Mouse (Mus musculus): ENCODE results near the gene Kcnab2. TPM values are rescaled to one million over a fixed set of nuclear protein-coding genes. Genes with fewer than 3 reads are reported as not detected.

The Kcnab2 gene
- polyA plus RNA-seq, 1 experiment from 2014 or later: 19.3 TPM

GRCm38 (mm10) chr4:152447731-152448665 is 29.7 kb downstream of the Kcnab2 start:
- H3K4me3 ChIP-seq: no peak overlapping the region
- H3K27ac ChIP-seq: no peak overlapping the region
- no peak overlapping the region for H3K4me2 ChIP-seq (replicated peaks)
- H3K4me1 ChIP-seq: peaks cover 3% of the 10 kb centered on the region
- ATAC-seq (ENCODE audit: low FRiP score): no peak
- WGBS: 79% methylated on average over 22 of the region's 22 CpGs
- no peaks in the 10 kb centered on the region for H3K36me3 ChIP-seq
- H3K27me3 ChIP-seq: no peaks in the 10 kb centered on the region
- H3K9ac ChIP-seq: no peak overlapping the region
- no peaks in the 10 kb centered on the region for H3K9me3 ChIP-seq (replicated peaks)

- Histone ChIP-seq H3K9ac (no peak overlapping the region), H3K4me3 (no peak overlapping the region), H3K9me3 (replicated peaks) (no peaks in the 10 kb centered on the region), H3K36me3 (no peaks in the 10 kb centered on the region), H3K4me2 (replicated peaks) (no peak overlapping the region), H3K4me1 (0 out of 2 replicates have a peak, but pooled peaks cover 4% of the 10 kb centered on the region), H3K27me3 (no peaks in the 10 kb centered on the region), H3K27ac (no peak overlapping the region)
- ATAC-seq (ENCODE audit: low FRiP score): no peak
- 85% methylated on average over 10 of the region's 10 CpGs for WGBS
Observed at GRCm38 (mm10) chr4:152446178-152446577, 31.5 kb downstream of the Kcnab2 start.

GRCm38 (mm10) chr4:152441536-152441935 is 36.1 kb downstream of the Kcnab2 start:
- 39% methylated on average over 9 of the region's 9 CpGs for WGBS
- no peak overlapping the region for H3K4me3 ChIP-seq
- H3K9ac ChIP-seq: no peak overlapping the region
- H3K27me3 ChIP-seq: no peaks in the 10 kb centered on the region; the same call in 1 of the 2 replicates
- H3K36me3 ChIP-seq: no peaks in the 10 kb centered on the region
- 0 out of 2 replicates have a peak, but pooled peaks cover 6% of the 10 kb centered on the region for H3K4me1 ChIP-seq
- no peak overlapping the region for H3K27ac ChIP-seq
- no peak for ATAC-seq (ENCODE audit: low FRiP score)
- H3K9me3 ChIP-seq (replicated peaks): no peaks in the 10 kb centered on the region
- H3K4me2 ChIP-seq (replicated peaks): no peak overlapping the region

GRCm38 (mm10) chr4:152440882-152441281 is 36.8 kb downstream of the Kcnab2 start:
- no peaks in the 10 kb centered on the region; the same call in none of the 2 replicates for H3K27me3 ChIP-seq
- no peak overlapping the region for H3K9ac ChIP-seq
- H3K36me3 ChIP-seq: no peaks in the 10 kb centered on the region
- 58% methylated on average over 9 of the region's 9 CpGs for WGBS
- ATAC-seq (ENCODE audit: low FRiP score): no peak
- H3K4me2 ChIP-seq (replicated peaks): no peak overlapping the region
- 0 out of 2 replicates have a peak, but pooled peaks cover 6% of the 10 kb centered on the region for H3K4me1 ChIP-seq
- no peak overlapping the region for H3K4me3 ChIP-seq
- H3K9me3 ChIP-seq (replicated peaks): no peaks in the 10 kb centered on the region
- H3K27ac ChIP-seq: no peak overlapping the region

- H3K4me2 ChIP-seq (replicated peaks): peak overlapping the region; percentile 51
- no peak overlapping the region for H3K27ac ChIP-seq
- peak overlapping the region; percentile 22 for H3K4me3 ChIP-seq
- 14% methylated on average over 10 of the region's 10 CpGs for whole genome bisulfite sequencing
- H3K4me1 ChIP-seq: peaks cover 9% of the 10 kb centered on the region; the same call in 1 of the 2 replicates
- peaks cover 14% of the 10 kb centered on the region for H3K27me3 ChIP-seq
- H3K36me3 ChIP-seq: no peaks in the 10 kb centered on the region
- H3K9ac ChIP-seq: no peak overlapping the region
- H3K9me3 ChIP-seq (replicated peaks): no peaks in the 10 kb centered on the region
- ATAC-seq (ENCODE audit: low FRiP score): peak; percentile 79
Observed at GRCm38 (mm10) chr4:152435255-152435654, 42.4 kb downstream of the Kcnab2 start.

GRCm38 (mm10) chr4:152434836-152435235 is 42.8 kb downstream of the Kcnab2 start:
- Histone ChIP-seq H3K9me3 (replicated peaks) (no peaks in the 10 kb centered on the region), H3K4me2 (replicated peaks) (peak overlapping the region; percentile 51), H3K27ac (no peak overlapping the region), H3K27me3 (peaks cover 14% of the 10 kb centered on the region; the same call in 1 of the 2 replicates), H3K36me3 (no peaks in the 10 kb centered on the region), H3K4me3 (peak overlapping the region; percentile 22), H3K4me1 (peaks cover 7% of the 10 kb centered on the region; the same call in 1 of the 2 replicates), H3K9ac (no peak overlapping the region)
- under 1% methylated on average over 9 of the region's 9 CpGs for WGBS
- peak; percentile 92 for ATAC-seq (ENCODE audit: low FRiP score)

- H3K4me1 ChIP-seq: peaks cover 9% of the 10 kb centered on the region; the same call in 1 of the 2 replicates
- no peak overlapping the region for H3K4me2 ChIP-seq (replicated peaks)
- H3K4me3 ChIP-seq: no peak overlapping the region
- no peak overlapping the region for H3K27ac ChIP-seq
- no peaks in the 10 kb centered on the region for H3K36me3 ChIP-seq
- H3K9ac ChIP-seq: no peak overlapping the region
- ATAC-seq (ENCODE audit: low FRiP score): no peak
- H3K27me3 ChIP-seq: peaks cover 14% of the 10 kb centered on the region; the same call in 1 of the 2 replicates
- H3K9me3 ChIP-seq (replicated peaks): no peaks in the 10 kb centered on the region
- WGBS: 59% methylated on average over 5 of the region's 5 CpGs
Observed at GRCm38 (mm10) chr4:152432308-152432707, 45.4 kb downstream of the Kcnab2 start.

- no peak overlapping the region for H3K27ac ChIP-seq
- 0 out of 2 replicates have a peak, but pooled peaks cover 2% of the 10 kb centered on the region for H3K4me1 ChIP-seq
- H3K4me2 ChIP-seq (replicated peaks): no peak overlapping the region
- H3K27me3 ChIP-seq: 0 out of 2 replicates have a peak, but pooled peaks cover 5% of the 10 kb centered on the region
- H3K9ac ChIP-seq: no peak overlapping the region
- H3K36me3 ChIP-seq: no peaks in the 10 kb centered on the region
- no peak overlapping the region for H3K4me3 ChIP-seq
- 53% methylated on average over 8 of the region's 8 CpGs for WGBS
- no peaks in the 10 kb centered on the region for H3K9me3 ChIP-seq (replicated peaks)
- no peak for ATAC-seq (ENCODE audit: low FRiP score)
Observed at GRCm38 (mm10) chr4:152428259-152428658, 49.4 kb downstream of the Kcnab2 start.

GRCm38 (mm10) chr4:152424922-152425321 is 52.7 kb downstream of the Kcnab2 start:
- 0 out of 2 replicates have a peak, but pooled peaks cover 2% of the 10 kb centered on the region for H3K4me1 ChIP-seq
- no peak overlapping the region for H3K9ac ChIP-seq
- no peak overlapping the region for H3K4me3 ChIP-seq
- H3K9me3 ChIP-seq (replicated peaks): no peaks in the 10 kb centered on the region; the same call in 1 of the 2 replicates
- H3K27me3 ChIP-seq: 0 out of 2 replicates have a peak, but pooled peaks cover 3% of the 10 kb centered on the region
- ATAC-seq (ENCODE audit: low FRiP score): no peak
- H3K36me3 ChIP-seq: no peaks in the 10 kb centered on the region
- H3K27ac ChIP-seq: no peak overlapping the region
- H3K4me2 ChIP-seq (replicated peaks): no peak overlapping the region
- 67% methylated on average over 5 of the region's 5 CpGs for WGBS

- Histone ChIP-seq H3K27ac (no peak overlapping the region), H3K9ac (no peak overlapping the region), H3K4me2 (replicated peaks) (no peak overlapping the region), H3K4me1 (0 out of 2 replicates have a peak, but pooled peaks cover 2% of the 10 kb centered on the region), H3K27me3 (0 out of 2 replicates have a peak, but pooled peaks cover 3% of the 10 kb centered on the region), H3K9me3 (replicated peaks) (no peaks in the 10 kb centered on the region; the same call in 1 of the 2 replicates), H3K36me3 (no peaks in the 10 kb centered on the region), H3K4me3 (no peak overlapping the region)
- ATAC-seq (ENCODE audit: low FRiP score): no peak
- 43% methylated on average over 4 of the region's 4 CpGs for WGBS
Observed at GRCm38 (mm10) chr4:152424341-152424740, 53.3 kb downstream of the Kcnab2 start.

- H3K4me1 ChIP-seq: peaks cover 9% of the 10 kb centered on the region
- no peak overlapping the region for H3K4me3 ChIP-seq
- H3K27ac ChIP-seq: no peak overlapping the region
- no peaks in the 10 kb centered on the region; the same call in 1 of the 2 replicates for H3K9me3 ChIP-seq (replicated peaks)
- ATAC-seq (ENCODE audit: low FRiP score): no peak
- no peak overlapping the region for H3K9ac ChIP-seq
- no peak overlapping the region for H3K4me2 ChIP-seq (replicated peaks)
- 88% methylated on average over 6 of the region's 6 CpGs for WGBS
- H3K36me3 ChIP-seq: no peaks in the 10 kb centered on the region
- H3K27me3 ChIP-seq: peaks cover 6% of the 10 kb centered on the region; the same call in 1 of the 2 replicates
Observed at GRCm38 (mm10) chr4:152423576-152423975, 54.1 kb downstream of the Kcnab2 start.

Data from hindbrain, embryonic 12.5 days (tissue).